In genomic region chr17:81064279-81064978, GRCm38 (mm10) we compare ENCODE assay signal across 8 mouse cellular contexts. TPM values are rescaled to one million over a fixed set of nuclear protein-coding genes. Genes with fewer than 3 reads are reported as not detected.
DNase-seq lines count a peak whose midpoint lies in the region; ATAC-seq and TF ChIP-seq lines count a peak whose summit lies in the region.

No protein-coding gene starts in this region.

- peak overlapping the region; percentile 84 for H3K27ac ChIP-seq in heart, embryonic 13.5 days (replicated peaks)
- H3K27ac ChIP-seq in stomach, embryonic 16.5 days (ENCODE audit: low read length), result peak overlapping the region; percentile 86

- TF ChIP-seq CTCF in G1E (IDR thresholded peaks at IDR 0.05; ENCODE audit: low read depth, low read length), result no peak

- H3K4me2 ChIP-seq in heart, embryonic 13.5 days, result peak overlapping the region; percentile 72
- H3K4me2 ChIP-seq in stomach, embryonic 16.5 days (ENCODE audit: low read depth, low read length), result peak overlapping the region; percentile 72

- H3K4me3 ChIP-seq in G1E (ENCODE audit: low read depth, low read length), result peak overlapping the region; percentile 84
- H3K4me3 ChIP-seq in heart, embryonic 13.5 days, result peak overlapping the region; percentile 92
- H3K4me3 ChIP-seq in stomach, embryonic 16.5 days (replicated peaks; ENCODE audit: low read length), result peak overlapping the region; percentile 94

- WGBS in heart, embryonic 13.5 days, result 13% methylated on average over 28 of the region's 28 CpGs
- WGBS in stomach, embryonic 16.5 days, result 10% methylated on average over 27 of the region's 28 CpGs

- H3K36me3 ChIP-seq in G1E (replicated peaks), result peaks cover 26% of the 10 kb centered on the region
- H3K36me3 ChIP-seq in heart, embryonic 13.5 days, result peaks cover 18% of the 10 kb centered on the region
- 0 out of 2 replicates have a peak, but pooled peaks cover 2% of the 10 kb centered on the region for H3K36me3 ChIP-seq in stomach, embryonic 16.5 days (ENCODE audit: control insufficient read depth, insufficient read depth, low read length)

- H3K27me3 ChIP-seq in G1E (ENCODE audit: insufficient read depth, low read length), result 0 out of 2 replicates have a peak, but pooled peaks cover 3% of the 10 kb centered on the region
- H3K27me3 ChIP-seq in heart, embryonic 13.5 days (replicated peaks), result no peaks in the 10 kb centered on the region
- no peaks in the 10 kb centered on the region for H3K27me3 ChIP-seq in stomach, embryonic 16.5 days (ENCODE audit: control insufficient read depth, insufficient read depth, low read length)

- DNase-seq in cerebellum, postnatal 4 days (ENCODE audit: low spot score in 2 of 2), result no peak
- DNase-seq in G1E (ENCODE audit: low spot score), result peak; percentile 11
- peak; percentile 7 for DNase-seq in embryo, embryonic 11.5 days (ENCODE audit: low read depth, low spot score)
- DNase-seq in kidney, postnatal 36 days, result peak; percentile 32 to 42
- peak; percentile 14 for DNase-seq in lung, postnatal 25 days (ENCODE audit: low spot score)

- ATAC-seq in cerebellum, adult (ENCODE audit: insufficient number of reproducible peaks, low FRiP score, low TSS enrichment), result peak; percentile 83
- no peak for ATAC-seq in G1E (ENCODE audit: extremely low read depth, insufficient number of reproducible peaks, low FRiP score, poor library complexity, severe bottlenecking)
- peak; percentile 40; the same call in 1 of the 2 replicates for ATAC-seq in heart, embryonic 13.5 days (ENCODE audit: extremely low read depth, insufficient number of reproducible peaks, low FRiP score, low TSS enrichment)
- ATAC-seq in stomach, embryonic 16.5 days (ENCODE audit: insufficient read depth, low FRiP score), result peak; percentile 85

- peak overlapping the region; percentile 97 for H3K9ac ChIP-seq in heart, embryonic 13.5 days
- H3K9ac ChIP-seq in stomach, embryonic 16.5 days (ENCODE audit: low read length), result peak overlapping the region; percentile 98

- H3K9me3 ChIP-seq in G1E (replicated peaks), result peaks cover 8% of the 10 kb centered on the region
- H3K9me3 ChIP-seq in heart, embryonic 13.5 days, result no peaks in the 10 kb centered on the region
- no peaks in the 10 kb centered on the region for H3K9me3 ChIP-seq in stomach, embryonic 16.5 days (replicated peaks; ENCODE audit: control insufficient read depth, low read length)

- peaks cover 28% of the 10 kb centered on the region for H3K4me1 ChIP-seq in G1E (ENCODE audit: insufficient read depth, low read depth, low read length)
- peaks cover 24% of the 10 kb centered on the region for H3K4me1 ChIP-seq in heart, embryonic 13.5 days
- H3K4me1 ChIP-seq in stomach, embryonic 16.5 days (ENCODE audit: control insufficient read depth, insufficient read depth, low read length), result peaks cover 8% of the 10 kb centered on the region; the same call in 1 of the 2 replicates

RNA-seq across cellular contexts. Expression of gene Thumpd2, which starts 0.5 kb away (rescaled TPM):
- total RNA-seq in G1E (2014; fragmentation: Nextera tagmentation) (8.4 and 9.9 TPM in 2 replicates), G1E (2017) (13.7 and 15.7 TPM in 2 replicates)
- polyA plus RNA-seq in G1E (2012), result 0.94 and 1.5 TPM in 2 replicates
- 8.9 and 9.5 TPM in 2 replicates for polyA plus RNA-seq in heart, embryonic 13.5 days (2015; fragmentation: Nextera tagmentation; extraction: Ambion mirVana)
- polyA plus RNA-seq in stomach, embryonic 16.5 days (2015; fragmentation: Nextera tagmentation; extraction: Ambion mirVana), result 10.7 and 12.9 TPM in 2 replicates

Comparison
In these comparisons a context has a peak if more than half of its experiments do, and no peak if none do; other contexts are left out.
1. DNase-seq: peak in G1E (single experiment), embryo, embryonic 11.5 days (single experiment), kidney, postnatal 36 days (2 of 2) and lung, postnatal 25 days (single experiment); none in cerebellum, postnatal 4 days (0 of 2).
2. Peak in every context shown above with its lines, with median percentiles within 50 percentile points of each other: H3K4me3 ChIP-seq.